Mouse (Mus musculus): ENCODE results near the gene Rims3. TPM values are rescaled to one million over a fixed set of nuclear protein-coding genes. Genes with fewer than 3 reads are reported as not detected.
A peak's percentile ranks its signal among the peaks of the same experiment; 100 is the strongest.

Rims3 gene
- total and polyA plus RNA-seq, 3 experiments: 0.16 TPM; not detected in 2

GRCm38 (mm10) chr4:120825577-120826326, 28.9 kb upstream of the Rims3 start:
- H3K9me3 ChIP-seq (replicated peaks): no peaks in the 10 kb centered on the region
- peaks cover 31% of the 10 kb centered on the region for H3K4me1 ChIP-seq (ENCODE audit: insufficient read depth, low read depth, low read length)
- H3K36me3 ChIP-seq (replicated peaks): peaks cover 11% of the 10 kb centered on the region
- H3K4me3 ChIP-seq (ENCODE audit: low read depth, low read length): peak overlapping the region; percentile 85
- DNase-seq (ENCODE audit: low spot score) (peak; percentile 89), ATAC-seq (ENCODE audit: extremely low read depth, insufficient number of reproducible peaks, low FRiP score, poor library complexity, severe bottlenecking) (peak; percentile 90)
- TF ChIP-seq GATA1 (IDR thresholded peaks at IDR 0.05; ENCODE audit: borderline replicate concordance, low read length) (no peak), CTCF (IDR thresholded peaks at IDR 0.05; ENCODE audit: low read depth, low read length) (no peak), GATA2 (IDR thresholded peaks at IDR 0.05; ENCODE audit: borderline replicate concordance, low read depth, low read length) (no peak), TAL1 (conservative IDR thresholded peaks at IDR 0.05; ENCODE audit: low read depth, low read length) (no peak), POLR2AphosphoS5 (IDR thresholded peaks at IDR 0.05; ENCODE audit: insufficient replicate concordance, low read depth, low read length) (no peak)
- no peaks in the 10 kb centered on the region for H3K27me3 ChIP-seq (ENCODE audit: insufficient read depth, low read length)

- Histone ChIP-seq H3K9me3 (replicated peaks) (no peaks in the 10 kb centered on the region), H3K27me3 (ENCODE audit: insufficient read depth, low read length) (no peaks in the 10 kb centered on the region), H3K4me3 (ENCODE audit: low read depth, low read length) (peak overlapping the region; percentile 85; the same call in 1 of the 2 replicates), H3K36me3 (replicated peaks) (peaks cover 9% of the 10 kb centered on the region), H3K4me1 (ENCODE audit: insufficient read depth, low read depth, low read length) (peaks cover 30% of the 10 kb centered on the region)
- no peak for TF ChIP-seq GATA2 (IDR thresholded peaks at IDR 0.05; ENCODE audit: borderline replicate concordance, low read depth, low read length)
- no peak for TF ChIP-seq CTCF (IDR thresholded peaks at IDR 0.05; ENCODE audit: low read depth, low read length)
- no peak for DNase-seq (ENCODE audit: low spot score)
- no peak for ATAC-seq (ENCODE audit: extremely low read depth, insufficient number of reproducible peaks, low FRiP score, poor library complexity, severe bottlenecking)
Measured at GRCm38 (mm10) chr4:120826418-120826817, 28.2 kb upstream of the Rims3 start.

GRCm38 (mm10) chr4:120830767-120831166, 23.8 kb upstream of the Rims3 start:
- H3K9me3 ChIP-seq (replicated peaks): no peaks in the 10 kb centered on the region
- H3K27me3 ChIP-seq (ENCODE audit: insufficient read depth, low read length): no peaks in the 10 kb centered on the region
- DNase-seq (ENCODE audit: low spot score) (no peak), ATAC-seq (ENCODE audit: extremely low read depth, insufficient number of reproducible peaks, low FRiP score, poor library complexity, severe bottlenecking) (no peak)
- TF ChIP-seq TAL1 (conservative IDR thresholded peaks at IDR 0.05; ENCODE audit: low read depth, low read length): no peak
- no peak for TF ChIP-seq CTCF (IDR thresholded peaks at IDR 0.05; ENCODE audit: low read depth, low read length)
- no peak for TF ChIP-seq POLR2AphosphoS5 (IDR thresholded peaks at IDR 0.05; ENCODE audit: insufficient replicate concordance, low read depth, low read length)
- no peak for TF ChIP-seq GATA1 (IDR thresholded peaks at IDR 0.05; ENCODE audit: borderline replicate concordance, low read length)
- TF ChIP-seq GATA2 (IDR thresholded peaks at IDR 0.05; ENCODE audit: borderline replicate concordance, low read depth, low read length): no peak
- peaks cover 11% of the 10 kb centered on the region for H3K4me1 ChIP-seq (ENCODE audit: insufficient read depth, low read depth, low read length)
- H3K36me3 ChIP-seq (replicated peaks): no peaks in the 10 kb centered on the region
- no peak overlapping the region for H3K4me3 ChIP-seq (ENCODE audit: low read depth, low read length)

- Histone ChIP-seq H3K27me3 (ENCODE audit: insufficient read depth, low read length) (no peaks in the 10 kb centered on the region), H3K9me3 (replicated peaks) (no peaks in the 10 kb centered on the region), H3K4me1 (ENCODE audit: insufficient read depth, low read depth, low read length) (peaks cover 9% of the 10 kb centered on the region), H3K36me3 (replicated peaks) (no peaks in the 10 kb centered on the region), H3K4me3 (ENCODE audit: low read depth, low read length) (no peak within 1 kb of the TSS)
- ATAC-seq (ENCODE audit: extremely low read depth, insufficient number of reproducible peaks, low FRiP score, poor library complexity, severe bottlenecking): no peak
- TF ChIP-seq POLR2AphosphoS5 (IDR thresholded peaks at IDR 0.05; ENCODE audit: insufficient replicate concordance, low read depth, low read length) (no peak), GATA1 (IDR thresholded peaks at IDR 0.05; ENCODE audit: borderline replicate concordance, low read length) (no peak), GATA2 (IDR thresholded peaks at IDR 0.05; ENCODE audit: borderline replicate concordance, low read depth, low read length) (no peak), TAL1 (conservative IDR thresholded peaks at IDR 0.05; ENCODE audit: low read depth, low read length) (no peak), CTCF (IDR thresholded peaks at IDR 0.05; ENCODE audit: low read depth, low read length) (no peak)
- DNase-seq (ENCODE audit: low spot score): no peak
Measured at GRCm38 (mm10) chr4:120831472-120831871, 23.1 kb upstream of the Rims3 start, which contains the start of gene Nfyc. Nfyc (minus strand) TSS chr4:120831572.

GRCm38 (mm10) chr4:120841342-120841741, 13.3 kb upstream of the Rims3 start:
- Histone ChIP-seq H3K4me1 (ENCODE audit: insufficient read depth, low read depth, low read length) (peaks cover 37% of the 10 kb centered on the region), H3K36me3 (replicated peaks) (no peaks in the 10 kb centered on the region), H3K4me3 (ENCODE audit: low read depth, low read length) (no peak overlapping the region), H3K9me3 (replicated peaks) (no peaks in the 10 kb centered on the region), H3K27me3 (ENCODE audit: insufficient read depth, low read length) (no peaks in the 10 kb centered on the region)
- ATAC-seq (ENCODE audit: extremely low read depth, insufficient number of reproducible peaks, low FRiP score, poor library complexity, severe bottlenecking) (no peak), DNase-seq (ENCODE audit: low spot score) (no peak)
- TF ChIP-seq CTCF (IDR thresholded peaks at IDR 0.05; ENCODE audit: low read depth, low read length) (no peak), GATA1 (IDR thresholded peaks at IDR 0.05; ENCODE audit: borderline replicate concordance, low read length) (no peak), TAL1 (conservative IDR thresholded peaks at IDR 0.05; ENCODE audit: low read depth, low read length) (no peak), GATA2 (IDR thresholded peaks at IDR 0.05; ENCODE audit: borderline replicate concordance, low read depth, low read length) (no peak), POLR2AphosphoS5 (IDR thresholded peaks at IDR 0.05; ENCODE audit: insufficient replicate concordance, low read depth, low read length) (no peak)

- DNase-seq (ENCODE audit: low spot score) (peak; percentile 17), ATAC-seq (ENCODE audit: extremely low read depth, insufficient number of reproducible peaks, low FRiP score, poor library complexity, severe bottlenecking) (peak; percentile 95)
- no peaks in the 10 kb centered on the region for H3K27me3 ChIP-seq (ENCODE audit: insufficient read depth, low read length)
- peak overlapping the region; percentile 41; the same call in 1 of the 2 replicates for H3K4me3 ChIP-seq (ENCODE audit: low read depth, low read length)
- peaks cover 48% of the 10 kb centered on the region for H3K4me1 ChIP-seq (ENCODE audit: insufficient read depth, low read depth, low read length)
- TF ChIP-seq GATA2 (IDR thresholded peaks at IDR 0.05; ENCODE audit: borderline replicate concordance, low read depth, low read length) (no peak), TAL1 (conservative IDR thresholded peaks at IDR 0.05; ENCODE audit: low read depth, low read length) (peak; percentile 57)
- no peaks in the 10 kb centered on the region for H3K36me3 ChIP-seq (replicated peaks)
- no peaks in the 10 kb centered on the region for H3K9me3 ChIP-seq (replicated peaks)
Measured at GRCm38 (mm10) chr4:120844423-120845082, 10.1 kb upstream of the Rims3 start.
